Mouse (Mus musculus) C2C12 (cell line): ENCODE results near the gene Susd1. TPM values are rescaled to one million over a fixed set of nuclear protein-coding genes. Genes with fewer than 3 reads are reported as not detected.

ENCODE experiments used
- H3K27me3 ChIP-seq: one replicate; pipeline ENCODE4 v1.6.1; 2011; ENCODE audit not compliant: control insufficient read depth, insufficient read depth, insufficient read length
- H3K36me3 ChIP-seq: one replicate; pipeline ENCODE4 v1.6.1; 2011; ENCODE audit not compliant: control insufficient read depth, insufficient read depth
- H3K4me3 ChIP-seq: one replicate; pipeline ENCODE4 v1.5.1; 2011; ENCODE audit warnings: mild to moderate bottlenecking, control low read depth; ENCODE audit not compliant: poor library complexity, insufficient read depth, severe bottlenecking
- H3K79me2 ChIP-seq: one replicate; pipeline ENCODE4 v1.6.1; 2011; ENCODE audit not compliant: control insufficient read depth, insufficient read depth
- H3K79me3 ChIP-seq: one replicate; pipeline ENCODE4 v1.6.1; 2011; ENCODE audit warnings: low read depth, control low read depth
- H3ac ChIP-seq: one replicate; pipeline ENCODE3; 2011; ENCODE audit warnings: low read depth; ENCODE audit not compliant: control insufficient read depth, insufficient read length
- CEBPB ChIP-seq: IDR thresholded peaks from one replicate; pipeline ENCODE4 v1.6.1; 2011; ENCODE audit warnings: low read depth, mild to moderate bottlenecking, control low read depth, moderate library complexity
- CTCF ChIP-seq: IDR thresholded peaks from one replicate; pipeline ENCODE4 v1.5.1; 2011; ENCODE audit not compliant: control insufficient read depth, insufficient read depth, insufficient read length
- FOSL1 ChIP-seq: IDR thresholded peaks from one replicate; pipeline ENCODE4 v1.8.0; 2011; ENCODE audit warnings: mild to moderate bottlenecking, low read length; ENCODE audit not compliant: poor library complexity, insufficient read depth, severe bottlenecking
- MAX ChIP-seq: IDR thresholded peaks from one replicate; pipeline ENCODE4 v1.6.1; 2011; ENCODE audit warnings: mild to moderate bottlenecking, control low read depth
- MYOD1 ChIP-seq: IDR thresholded peaks from one replicate; pipeline ENCODE4 v1.6.1; 2011; ENCODE audit warnings: low read depth; ENCODE audit not compliant: control insufficient read depth, insufficient read length
- MYOG ChIP-seq: IDR thresholded peaks from one replicate; pipeline ENCODE4 v1.6.1; 2011; ENCODE audit not compliant: control insufficient read depth, insufficient read length; ENCODE audit errors: extremely low read depth
- USF1 ChIP-seq: IDR thresholded peaks from one replicate; pipeline ENCODE4 v1.6.1; 2011; ENCODE audit warnings: low read depth, mild to moderate bottlenecking, control low read depth, moderate library complexity
- polyA plus RNA-seq: library from polyadenylated mRNA; unstranded; fragments of >200 nt; fragmentation: generic; extraction: Trizol; gene quantifications from one replicate; pipeline ENCODE4 v1.2.1, GENCODE M21; 2012; ENCODE audit warnings: missing spikeins

Gene Susd1
- polyA plus RNA-seq, 1 experiment: 1.5 TPM

DNA sequence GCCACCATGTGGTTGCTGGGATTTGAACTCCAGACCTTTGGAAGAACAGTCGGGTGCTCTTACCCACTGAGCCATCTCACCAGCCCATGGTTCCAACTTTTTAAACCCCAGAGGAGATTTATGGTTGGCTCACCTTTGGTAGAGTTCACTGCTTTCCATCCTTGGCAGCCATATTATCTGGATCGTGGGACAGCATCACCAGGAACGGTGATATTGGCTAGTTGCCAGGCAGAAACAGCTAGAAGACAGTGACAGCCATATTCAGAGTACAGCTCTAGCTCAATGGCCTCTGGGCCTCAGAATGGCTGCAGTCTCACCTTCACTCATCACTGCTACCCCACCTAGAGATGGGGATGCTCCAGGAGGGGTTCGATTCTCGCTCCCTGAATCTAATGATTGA, 159.3 kb downstream of the Susd1 start:
- H3K4me3 ChIP-seq: no peak overlapping the region
- no peaks in the 10 kb centered on the region for H3K36me3 ChIP-seq
- no peaks in the 10 kb centered on the region for H3K27me3 ChIP-seq
- H3K79me3 ChIP-seq: no peaks in the 10 kb centered on the region
- H3ac ChIP-seq: no peak overlapping the region
- H3K79me2 ChIP-seq: no peaks in the 10 kb centered on the region
- TF ChIP-seq CEBPB (no peak), MAX (no peak), FOSL1 (no peak), CTCF (no peak)

DNA sequence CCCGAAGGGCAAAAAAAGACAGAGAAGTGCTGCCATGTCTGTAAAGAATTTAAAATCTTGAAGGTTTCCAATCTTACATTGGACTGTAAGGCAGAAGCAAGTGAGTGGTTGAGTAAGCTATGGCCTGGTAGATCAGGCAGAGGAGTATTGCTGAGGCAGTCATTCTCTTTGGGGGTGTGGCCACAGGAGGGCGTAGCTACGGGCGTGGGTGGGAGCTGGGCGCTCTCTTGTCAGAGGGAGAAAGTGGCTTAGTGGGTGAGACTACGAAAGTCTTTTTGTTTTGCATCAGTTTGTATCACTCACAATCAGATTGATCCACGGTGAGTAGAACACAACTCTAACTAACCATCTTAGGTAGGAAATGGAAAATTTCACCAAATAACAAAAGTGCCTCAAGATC, 160.0 kb downstream of the Susd1 start:
- Histone ChIP-seq H3K27me3 (no peaks in the 10 kb centered on the region), H3ac (no peak overlapping the region), H3K4me3 (no peak overlapping the region), H3K36me3 (no peaks in the 10 kb centered on the region), H3K79me3 (no peaks in the 10 kb centered on the region), H3K79me2 (no peaks in the 10 kb centered on the region)
- TF ChIP-seq CEBPB (no peak), FOSL1 (no peak), MAX (no peak), MYOD1 (no peak), CTCF (no peak), MYOG (no peak), USF1 (no peak)

DNA sequence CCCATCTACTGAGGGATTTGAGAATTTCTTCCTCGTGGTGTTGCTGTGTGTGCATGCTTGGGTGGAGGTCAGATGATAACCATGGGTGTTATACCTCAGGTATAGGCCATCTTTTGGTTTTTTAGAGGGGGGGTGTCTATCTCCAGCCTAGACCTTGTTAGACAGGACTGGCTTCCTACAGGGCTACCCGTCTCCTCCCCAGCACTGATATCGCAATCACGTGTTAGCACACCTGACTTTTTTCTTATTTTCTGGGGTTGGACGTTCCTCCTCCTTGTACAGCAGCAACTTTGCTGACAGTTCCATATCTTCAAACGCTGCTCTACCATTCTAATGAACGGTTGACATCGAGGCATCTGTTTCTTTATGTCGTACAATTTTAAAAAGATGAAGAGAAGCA, 160.5 kb downstream of the Susd1 start:
- H3K79me3 ChIP-seq: no peaks in the 10 kb centered on the region
- H3K79me2 ChIP-seq: no peaks in the 10 kb centered on the region
- H3ac ChIP-seq: no peak overlapping the region
- no peak for TF ChIP-seq MYOG
- no peaks in the 10 kb centered on the region for H3K36me3 ChIP-seq
- H3K27me3 ChIP-seq: no peaks in the 10 kb centered on the region
- H3K4me3 ChIP-seq: no peak overlapping the region

DNA sequence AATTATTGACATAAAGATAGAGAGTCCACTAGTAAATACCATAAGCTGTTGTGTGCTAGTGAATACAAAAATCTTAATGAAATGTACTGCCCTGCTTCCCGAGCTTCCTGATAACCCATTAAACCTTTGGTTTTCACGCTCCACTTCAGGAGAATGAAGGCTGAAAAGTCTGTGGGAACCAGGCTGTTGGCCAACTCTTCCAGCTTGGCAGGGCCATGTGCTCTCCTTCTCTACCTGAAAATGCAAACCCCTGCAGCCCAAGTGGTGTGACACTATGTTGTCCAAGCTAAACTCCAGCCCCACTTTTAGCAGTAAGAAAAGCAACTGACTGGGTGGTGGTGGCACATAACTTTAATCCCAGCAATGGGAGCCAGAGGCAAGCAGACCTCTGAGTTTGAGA, 162.5 kb downstream of the Susd1 start:
- TF ChIP-seq CEBPB: no peak
- no peaks in the 10 kb centered on the region for H3K79me3 ChIP-seq
- H3K79me2 ChIP-seq: no peaks in the 10 kb centered on the region
- no peak overlapping the region for H3ac ChIP-seq
- no peak overlapping the region for H3K4me3 ChIP-seq
- no peaks in the 10 kb centered on the region for H3K36me3 ChIP-seq
- no peaks in the 10 kb centered on the region for H3K27me3 ChIP-seq

DNA sequence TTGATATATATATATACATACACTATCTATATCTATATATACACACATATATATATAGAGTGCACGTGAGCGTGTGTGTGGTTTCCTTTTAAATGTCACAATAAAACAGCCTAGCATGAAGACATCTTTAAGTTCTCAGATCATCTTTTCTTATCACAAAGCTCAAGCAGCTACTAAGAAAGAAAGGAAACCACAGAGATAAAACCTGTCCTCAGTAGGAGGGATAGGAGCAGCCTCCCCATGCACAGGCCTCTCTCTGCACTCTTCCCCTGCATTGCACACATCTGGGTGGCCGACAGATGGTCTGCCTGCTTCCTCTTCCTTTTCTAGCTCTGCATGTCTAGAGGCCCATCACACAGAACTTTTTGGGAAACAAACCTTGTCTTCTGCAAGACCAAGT, 162.9 kb downstream of the Susd1 start:
- no peaks in the 10 kb centered on the region for H3K79me3 ChIP-seq
- H3K4me3 ChIP-seq: no peak overlapping the region
- no peak overlapping the region for H3ac ChIP-seq
- no peak for TF ChIP-seq CTCF
- no peak for TF ChIP-seq USF1
- no peak for TF ChIP-seq MYOG
- no peak for TF ChIP-seq FOSL1
- TF ChIP-seq CEBPB: no peak
- TF ChIP-seq MYOD1: no peak
- no peak for TF ChIP-seq MAX
- H3K27me3 ChIP-seq: no peaks in the 10 kb centered on the region
- H3K36me3 ChIP-seq: no peaks in the 10 kb centered on the region
- no peaks in the 10 kb centered on the region for H3K79me2 ChIP-seq

DNA sequence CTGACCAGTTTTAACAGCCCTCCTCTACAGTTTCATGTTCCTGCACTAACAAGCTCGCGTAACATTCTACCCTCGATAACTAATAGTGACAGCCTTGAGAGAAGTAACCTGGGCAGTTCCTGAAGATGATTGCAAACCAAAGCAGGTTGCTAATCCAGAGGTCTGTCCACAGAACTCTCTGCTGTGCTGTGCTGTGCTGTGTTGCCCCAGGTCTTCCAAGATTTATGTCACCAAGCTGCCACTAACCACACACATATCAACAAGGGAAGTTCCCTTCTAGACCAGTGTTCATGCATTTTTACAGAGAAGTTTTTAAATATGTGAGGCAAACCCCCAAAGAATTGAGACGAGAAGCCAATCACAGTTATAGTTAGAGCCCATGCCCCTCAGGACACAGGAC, 164.3 kb downstream of the Susd1 start:
- TF ChIP-seq MYOD1 (no peak), CTCF (no peak), CEBPB (no peak), FOSL1 (no peak), USF1 (no peak), MAX (no peak), MYOG (no peak)
- Histone ChIP-seq H3K36me3 (no peaks in the 10 kb centered on the region), H3ac (no peak overlapping the region), H3K4me3 (no peak overlapping the region), H3K27me3 (no peaks in the 10 kb centered on the region), H3K79me2 (no peaks in the 10 kb centered on the region), H3K79me3 (no peaks in the 10 kb centered on the region)
